Mouse (Mus musculus) midbrain, embryonic 15.5 days (tissue): ENCODE results near the gene Mrpl33. TPM values are rescaled to one million over a fixed set of nuclear protein-coding genes. Genes with fewer than 3 reads are reported as not detected.

Experiments used
- ATAC-seq: fragments of 200-750 bp; cut with Nextera tagmentation; replicated peaks from 2 replicates; pipeline ENCODE4 v1.8.0; 2017; ENCODE audit warnings: moderate TSS enrichment
- H3K27ac ChIP-seq: fragments of 300-500 bp; sonication (generic); 2 replicates; pipeline ENCODE4 v1.5.1; 2015; ENCODE audit warnings: mild to moderate bottlenecking, inconsistent platforms
- H3K27me3 ChIP-seq: fragments of 300-500 bp; sonication (generic); replicated peaks from 2 replicates; pipeline ENCODE4 v1.6.1; 2015; ENCODE audit warnings: inconsistent platforms
- H3K36me3 ChIP-seq: fragments of 300-500 bp; sonication (generic); replicated peaks from 2 replicates; pipeline ENCODE4 v1.6.1; 2015; ENCODE audit warnings: inconsistent platforms
- H3K4me1 ChIP-seq: fragments of 300-500 bp; sonication (generic); 2 replicates; pipeline ENCODE4 v1.6.1; 2015; ENCODE audit warnings: inconsistent platforms
- H3K4me2 ChIP-seq: fragments of 300-500 bp; sonication (generic); 2 replicates; pipeline ENCODE4 v1.6.1; 2015; ENCODE audit warnings: inconsistent platforms, mild to moderate bottlenecking, moderate library complexity
- H3K4me3 ChIP-seq: fragments of 300-500 bp; sonication (generic); 2 replicates; pipeline ENCODE4 v1.5.1; 2015; ENCODE audit warnings: mild to moderate bottlenecking, inconsistent platforms
- H3K9ac ChIP-seq: fragments of 300-500 bp; sonication (generic); 2 replicates; pipeline ENCODE4 v1.6.1; 2015; ENCODE audit warnings: mild to moderate bottlenecking, inconsistent platforms
- H3K9me3 ChIP-seq: fragments of 300-500 bp; sonication (generic); 2 replicates; pipeline ENCODE4 v1.6.1; 2016; ENCODE audit warnings: inconsistent platforms
- whole genome bisulfite sequencing: fragments of 180-500 bp; shearing (Covaris S2); methylation state at CpG from one replicate; pipeline ENCODE4 v1.1.7; 2015; ENCODE audit warnings: mixed read lengths; 5-methylcytosine and 5-hydroxymethylcytosine counted together
- polyA plus RNA-seq: library from polyadenylated mRNA; unstranded; fragments of >200 nt; fragmentation: Nextera tagmentation; extraction: Ambion mirVana; gene quantifications from 2 replicates; pipeline ENCODE4 v1.2.1, GENCODE M21; 2015

Gene Mrpl33
- polyA plus RNA-seq, 1 experiment from 2014 or later: 176 TPM

GRCm38 (mm10) chr5:31693191-31693590 lies 96.5 kb downstream of the Mrpl33 start:
- Histone ChIP-seq H3K9ac (no peak overlapping the region), H3K4me1 (peaks cover 5% of the 10 kb centered on the region), H3K4me3 (no peak overlapping the region), H3K27ac (no peak overlapping the region), H3K9me3 (no peaks in the 10 kb centered on the region), H3K36me3 (no peaks in the 10 kb centered on the region), H3K27me3 (no peaks in the 10 kb centered on the region), H3K4me2 (no peak overlapping the region)
- no peak for ATAC-seq

- peaks cover 5% of the 10 kb centered on the region for H3K4me1 ChIP-seq
- WGBS: 7% methylated on average over 18 of the region's 18 CpGs
- no peaks in the 10 kb centered on the region for H3K27me3 ChIP-seq
- no peaks in the 10 kb centered on the region for H3K9me3 ChIP-seq
- H3K4me2 ChIP-seq: peak within 1 kb of the TSS; percentile 78
- ATAC-seq: peak; percentile 74
- peak within 1 kb of the TSS; percentile 90 for H3K4me3 ChIP-seq
- peak within 1 kb of the TSS; percentile 85 for H3K9ac ChIP-seq
- H3K27ac ChIP-seq: peak within 1 kb of the TSS; percentile 94
- no peaks in the 10 kb centered on the region for H3K36me3 ChIP-seq
These were observed 100.4 kb downstream of the Mrpl33 start, which contains the start of gene Rbks for GRCm38 (mm10) chr5:31696971-31697643. Gene Rbks (minus strand): TSS chr5:31697627.

GRCm38 (mm10) chr5:31697644-31698296 lies 101.0 kb downstream of the Mrpl33 start, which contains the start of gene Babam2:
Gene Babam2 (plus strand): TSS chr5:31697684.
- H3K36me3 ChIP-seq: no peaks in the 10 kb centered on the region
- H3K4me1 ChIP-seq: peaks cover 5% of the 10 kb centered on the region
- H3K4me3 ChIP-seq: peak within 1 kb of the TSS; percentile 90
- no peaks in the 10 kb centered on the region for H3K9me3 ChIP-seq
- H3K27ac ChIP-seq: peak within 1 kb of the TSS; percentile 94
- peak; percentile 96 for ATAC-seq
- under 1% methylated on average over 71 of the region's 71 CpGs for WGBS
- H3K9ac ChIP-seq: peak within 1 kb of the TSS; percentile 85
- H3K27me3 ChIP-seq: no peaks in the 10 kb centered on the region
- peak within 1 kb of the TSS; percentile 78 for H3K4me2 ChIP-seq

- H3K9ac ChIP-seq: peak overlapping the region; percentile 85
- H3K27ac ChIP-seq: peak overlapping the region; percentile 94
- ATAC-seq: peak; percentile 87
- no peaks in the 10 kb centered on the region for H3K9me3 ChIP-seq
- H3K4me2 ChIP-seq: peak overlapping the region; percentile 78
- 5% methylated on average over 16 of the region's 16 CpGs for WGBS
- peak overlapping the region; percentile 90 for H3K4me3 ChIP-seq
- peaks cover 5% of the 10 kb centered on the region for H3K4me1 ChIP-seq
- no peaks in the 10 kb centered on the region for H3K36me3 ChIP-seq
- no peaks in the 10 kb centered on the region for H3K27me3 ChIP-seq
These were observed 101.6 kb downstream of the Mrpl33 start for GRCm38 (mm10) chr5:31698297-31698726.

- no peak overlapping the region for H3K9ac ChIP-seq
- H3K27ac ChIP-seq: no peak overlapping the region
- H3K4me3 ChIP-seq: peak overlapping the region; percentile 90; the same call in 1 of the 2 replicates
- 53% methylated on average over 4 of the region's 4 CpGs for WGBS
- H3K36me3 ChIP-seq: no peaks in the 10 kb centered on the region
- no peak for ATAC-seq
- H3K4me1 ChIP-seq: peaks cover 5% of the 10 kb centered on the region
- H3K4me2 ChIP-seq: peak overlapping the region; percentile 78; the same call in 1 of the 2 replicates
- no peaks in the 10 kb centered on the region for H3K9me3 ChIP-seq
- no peaks in the 10 kb centered on the region for H3K27me3 ChIP-seq
These were observed 102.2 kb downstream of the Mrpl33 start for GRCm38 (mm10) chr5:31698931-31699330.

GRCm38 (mm10) chr5:31699397-31699796 lies 102.7 kb downstream of the Mrpl33 start:
- Histone ChIP-seq H3K9ac (no peak overlapping the region), H3K4me2 (no peak overlapping the region), H3K4me1 (peaks cover 5% of the 10 kb centered on the region), H3K27me3 (no peaks in the 10 kb centered on the region), H3K27ac (no peak overlapping the region), H3K36me3 (no peaks in the 10 kb centered on the region), H3K4me3 (no peak overlapping the region), H3K9me3 (no peaks in the 10 kb centered on the region)
- no peak for ATAC-seq

GRCm38 (mm10) chr5:31704971-31705370 lies 108.2 kb downstream of the Mrpl33 start:
- ATAC-seq: no peak
- H3K27me3 ChIP-seq: no peaks in the 10 kb centered on the region
- H3K4me2 ChIP-seq: no peak overlapping the region
- WGBS: 93% methylated on average over 5 of the region's 5 CpGs
- no peaks in the 10 kb centered on the region for H3K4me1 ChIP-seq
- H3K36me3 ChIP-seq: no peaks in the 10 kb centered on the region
- H3K4me3 ChIP-seq: no peak overlapping the region
- no peak overlapping the region for H3K27ac ChIP-seq
- no peaks in the 10 kb centered on the region for H3K9me3 ChIP-seq
- H3K9ac ChIP-seq: no peak overlapping the region

GRCm38 (mm10) chr5:31706826-31707225 lies 110.1 kb downstream of the Mrpl33 start:
- no peak overlapping the region for H3K27ac ChIP-seq
- H3K27me3 ChIP-seq: no peaks in the 10 kb centered on the region
- no peak overlapping the region for H3K4me3 ChIP-seq
- H3K36me3 ChIP-seq: no peaks in the 10 kb centered on the region
- no peak overlapping the region for H3K4me2 ChIP-seq
- WGBS: 92% methylated on average over 4 of the region's 4 CpGs
- no peaks in the 10 kb centered on the region for H3K9me3 ChIP-seq
- H3K9ac ChIP-seq: no peak overlapping the region
- no peak for ATAC-seq
- no peaks in the 10 kb centered on the region for H3K4me1 ChIP-seq

GRCm38 (mm10) chr5:31709389-31709788 lies 112.7 kb downstream of the Mrpl33 start:
- ATAC-seq: no peak
- Histone ChIP-seq H3K4me3 (no peak overlapping the region), H3K4me2 (no peak overlapping the region), H3K27ac (no peak overlapping the region), H3K36me3 (no peaks in the 10 kb centered on the region), H3K9ac (no peak overlapping the region), H3K4me1 (no peaks in the 10 kb centered on the region), H3K27me3 (no peaks in the 10 kb centered on the region), H3K9me3 (no peaks in the 10 kb centered on the region)
- WGBS: 67% methylated on average over 1 of the region's 1 CpGs

GRCm38 (mm10) chr5:31713280-31713711 lies 116.6 kb downstream of the Mrpl33 start:
- Histone ChIP-seq H3K9me3 (no peaks in the 10 kb centered on the region), H3K36me3 (no peaks in the 10 kb centered on the region), H3K4me3 (no peak overlapping the region), H3K27me3 (no peaks in the 10 kb centered on the region), H3K4me2 (no peak overlapping the region), H3K4me1 (no peaks in the 10 kb centered on the region), H3K27ac (no peak overlapping the region), H3K9ac (no peak overlapping the region)
- ATAC-seq: no peak
- 93% methylated on average over 2 of the region's 2 CpGs for WGBS

GRCm38 (mm10) chr5:31713841-31714264 lies 117.1 kb downstream of the Mrpl33 start:
- no peaks in the 10 kb centered on the region for H3K36me3 ChIP-seq
- no peaks in the 10 kb centered on the region for H3K4me1 ChIP-seq
- H3K9ac ChIP-seq: no peak overlapping the region
- H3K9me3 ChIP-seq: no peaks in the 10 kb centered on the region
- no peak overlapping the region for H3K4me2 ChIP-seq
- no peak overlapping the region for H3K27ac ChIP-seq
- no peaks in the 10 kb centered on the region for H3K27me3 ChIP-seq
- WGBS: 73% methylated on average over 5 of the region's 5 CpGs
- H3K4me3 ChIP-seq: no peak overlapping the region
- no peak for ATAC-seq
